Mouse (Mus musculus): ENCODE measurements around the gene Per3. TPM values are rescaled to one million over a fixed set of nuclear protein-coding genes. Genes with fewer than 3 reads are reported as not detected.

Per3 gene
- polyA plus RNA-seq, 1 experiment: 15.5 TPM

DNA sequence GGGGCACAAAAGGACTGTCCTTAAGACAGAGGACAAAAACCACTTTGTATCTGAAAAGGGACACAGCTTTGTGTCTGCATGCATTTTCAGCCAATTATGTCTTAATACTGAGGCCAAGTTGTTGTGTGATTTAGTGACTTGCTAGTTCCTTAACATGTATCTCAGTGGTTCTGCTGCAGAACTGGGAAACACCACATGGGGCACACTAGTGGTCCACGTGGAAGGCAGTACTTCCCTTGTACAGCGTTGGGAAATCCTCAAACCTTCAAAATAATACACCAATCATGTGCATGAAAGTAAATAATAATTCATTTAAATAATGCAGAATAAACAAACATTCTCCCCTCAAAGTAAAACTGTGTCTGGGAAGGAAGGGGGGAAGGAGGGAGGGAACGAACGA is 24.3 kb upstream of the Per3 start:
- H3K4me3 ChIP-seq (ENCODE audit: insufficient read depth, low read length): no peak overlapping the region
- H3K27ac ChIP-seq (ENCODE audit: insufficient read depth, low read depth, low read length): no peak overlapping the region
- H3K4me1 ChIP-seq (ENCODE audit: control insufficient read depth, insufficient read depth, low read length): peaks cover 24% of the 10 kb centered on the region
- TF ChIP-seq CTCF (IDR thresholded peaks at IDR 0.05; ENCODE audit: low read depth, low read length) (no peak), POLR2A (IDR thresholded peaks at IDR 0.05; ENCODE audit: borderline replicate concordance, low read depth, low read length) (no peak)

- no peak overlapping the region for H3K27ac ChIP-seq (ENCODE audit: insufficient read depth, low read depth, low read length)
- H3K4me1 ChIP-seq (ENCODE audit: control insufficient read depth, insufficient read depth, low read length): peaks cover 8% of the 10 kb centered on the region; the same call in 1 of the 2 replicates
- H3K4me3 ChIP-seq (ENCODE audit: insufficient read depth, low read length): no peak overlapping the region
- TF ChIP-seq POLR2A (IDR thresholded peaks at IDR 0.05; ENCODE audit: borderline replicate concordance, low read depth, low read length) (no peak), CTCF (IDR thresholded peaks at IDR 0.05; ENCODE audit: low read depth, low read length) (no peak)
Observed at GRCm38 (mm10) chr4:151059566-151059965, 15.1 kb upstream of the Per3 start.

GRCm38 (mm10) chr4:151058634-151059033 is 14.2 kb upstream of the Per3 start:
- Histone ChIP-seq H3K27ac (ENCODE audit: insufficient read depth, low read depth, low read length) (peak overlapping the region; percentile 74), H3K4me3 (ENCODE audit: insufficient read depth, low read length) (peak overlapping the region; percentile 73), H3K4me1 (ENCODE audit: control insufficient read depth, insufficient read depth, low read length) (peaks cover 8% of the 10 kb centered on the region)
- no peak for TF ChIP-seq CTCF (IDR thresholded peaks at IDR 0.05; ENCODE audit: low read depth, low read length)
- no peak for TF ChIP-seq POLR2A (IDR thresholded peaks at IDR 0.05; ENCODE audit: borderline replicate concordance, low read depth, low read length)

- H3K27ac ChIP-seq (ENCODE audit: insufficient read depth, low read depth, low read length): peak within 1 kb of the TSS; percentile 74
- TF ChIP-seq CTCF (IDR thresholded peaks at IDR 0.05; ENCODE audit: low read depth, low read length) (no peak), POLR2A (IDR thresholded peaks at IDR 0.05; ENCODE audit: borderline replicate concordance, low read depth, low read length) (no peak)
- H3K4me1 ChIP-seq (ENCODE audit: control insufficient read depth, insufficient read depth, low read length): peaks cover 8% of the 10 kb centered on the region
- peak within 1 kb of the TSS; percentile 73 for H3K4me3 ChIP-seq (ENCODE audit: insufficient read depth, low read length)
Observed at GRCm38 (mm10) chr4:151057347-151058321, 13.2 kb upstream of the Per3 start, which contains the start of gene Vamp3. Gene Vamp3, minus strand, starts transcription at chr4:151057963.

- no peak overlapping the region for H3K4me3 ChIP-seq (ENCODE audit: insufficient read depth, low read length)
- H3K27ac ChIP-seq (ENCODE audit: insufficient read depth, low read depth, low read length): no peak overlapping the region; the same call in 1 of the 2 replicates
- peaks cover 18% of the 10 kb centered on the region for H3K4me1 ChIP-seq (ENCODE audit: control insufficient read depth, insufficient read depth, low read length)
- TF ChIP-seq CTCF (IDR thresholded peaks at IDR 0.05; ENCODE audit: low read depth, low read length): no peak
- TF ChIP-seq POLR2A (IDR thresholded peaks at IDR 0.05; ENCODE audit: borderline replicate concordance, low read depth, low read length): no peak
Observed at GRCm38 (mm10) chr4:151051162-151051561, 6.7 kb upstream of the Per3 start.

DNA sequence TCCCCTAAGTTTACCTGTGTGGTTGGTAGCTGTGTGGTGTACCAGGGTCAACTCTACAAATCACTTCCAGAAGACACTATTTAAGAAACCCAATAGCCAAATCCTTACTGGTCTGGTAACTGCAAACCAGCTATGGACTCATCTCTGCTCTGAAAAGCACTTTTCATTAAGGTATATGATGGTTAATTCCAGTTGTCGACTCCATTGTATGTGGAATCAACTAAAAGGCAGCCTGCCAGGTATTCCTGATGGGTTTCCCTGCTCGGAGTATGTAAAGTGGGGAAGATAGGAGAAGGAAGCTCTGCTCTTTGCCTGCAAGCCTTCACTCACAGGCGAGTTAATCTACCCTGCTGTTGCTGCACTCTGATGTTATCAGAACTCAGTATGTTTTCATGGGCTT is 2.1 kb upstream of the Per3 start:
- Histone ChIP-seq H3K4me1 (ENCODE audit: control insufficient read depth, insufficient read depth, low read length) (peaks cover 25% of the 10 kb centered on the region), H3K27ac (ENCODE audit: insufficient read depth, low read depth, low read length) (no peak overlapping the region), H3K4me3 (ENCODE audit: insufficient read depth, low read length) (no peak overlapping the region)
- no peak for TF ChIP-seq POLR2A (IDR thresholded peaks at IDR 0.05; ENCODE audit: borderline replicate concordance, low read depth, low read length)
- no peak for TF ChIP-seq CTCF (IDR thresholded peaks at IDR 0.05; ENCODE audit: low read depth, low read length)

- Histone ChIP-seq H3K4me3 (ENCODE audit: insufficient read depth, low read length) (peak overlapping the region; percentile 54), H3K4me1 (ENCODE audit: control insufficient read depth, insufficient read depth, low read length) (peaks cover 17% of the 10 kb centered on the region), H3K27ac (ENCODE audit: insufficient read depth, low read depth, low read length) (no peak overlapping the region)
- TF ChIP-seq CTCF (IDR thresholded peaks at IDR 0.05; ENCODE audit: low read depth, low read length) (no peak), POLR2A (IDR thresholded peaks at IDR 0.05; ENCODE audit: borderline replicate concordance, low read depth, low read length) (no peak)
Observed at GRCm38 (mm10) chr4:151044944-151045570, 592 bp upstream of the Per3 start.

- H3K4me1 ChIP-seq (ENCODE audit: control insufficient read depth, insufficient read depth, low read length): peaks cover 17% of the 10 kb centered on the region
- TF ChIP-seq POLR2A (IDR thresholded peaks at IDR 0.05; ENCODE audit: borderline replicate concordance, low read depth, low read length) (no peak), CTCF (IDR thresholded peaks at IDR 0.05; ENCODE audit: low read depth, low read length) (no peak)
- H3K4me3 ChIP-seq (ENCODE audit: insufficient read depth, low read length): peak overlapping the region; percentile 86
- no peak overlapping the region for H3K27ac ChIP-seq (ENCODE audit: insufficient read depth, low read depth, low read length)
Observed at GRCm38 (mm10) chr4:151043281-151043680, 1.2 kb downstream of the Per3 start.

DNA sequence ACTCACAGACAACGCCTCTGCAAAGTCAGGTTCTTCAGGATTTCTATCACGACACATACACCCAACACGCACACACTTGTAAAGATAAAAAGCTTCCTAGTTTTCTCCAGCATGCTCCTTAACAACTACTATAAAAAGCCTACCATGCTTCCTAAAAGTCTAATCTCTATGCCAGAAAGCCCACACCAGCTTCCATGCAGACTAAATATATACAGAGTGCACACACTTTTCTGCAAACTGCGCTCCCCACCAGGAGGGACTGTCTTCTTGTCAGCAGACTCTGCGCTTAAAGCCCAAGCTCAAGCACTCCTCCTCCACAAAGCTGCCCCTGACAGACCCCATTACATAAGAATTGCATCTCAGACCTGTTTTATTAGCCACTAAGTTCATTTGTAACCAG is 3.0 kb downstream of the Per3 start:
- no peak for TF ChIP-seq POLR2A (IDR thresholded peaks at IDR 0.05; ENCODE audit: borderline replicate concordance, low read depth, low read length)
- TF ChIP-seq CTCF (IDR thresholded peaks at IDR 0.05; ENCODE audit: low read depth, low read length): no peak
- Histone ChIP-seq H3K27ac (ENCODE audit: insufficient read depth, low read depth, low read length) (no peak overlapping the region), H3K4me3 (ENCODE audit: insufficient read depth, low read length) (no peak overlapping the region), H3K4me1 (ENCODE audit: control insufficient read depth, insufficient read depth, low read length) (peaks cover 10% of the 10 kb centered on the region)

DNA sequence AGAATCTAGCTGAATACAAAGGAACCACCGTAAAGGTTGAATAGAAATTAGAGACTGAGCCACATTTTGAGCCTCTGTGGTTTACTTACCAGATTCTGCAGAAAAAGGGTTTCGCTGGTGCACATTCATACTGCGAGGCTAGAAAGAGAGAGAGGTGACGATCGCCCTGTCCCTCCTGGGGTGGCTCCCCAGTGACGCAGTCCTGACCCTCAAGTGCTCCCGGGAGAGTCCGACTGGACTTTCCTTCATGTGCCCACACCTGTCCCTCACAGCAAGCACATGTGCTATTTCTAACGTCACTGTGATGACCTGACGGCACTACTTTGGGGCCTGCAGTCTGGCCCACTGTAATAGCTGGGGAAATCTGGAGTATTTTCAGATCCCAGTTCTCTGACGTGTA is 6.7 kb downstream of the Per3 start:
- H3K4me1 ChIP-seq (ENCODE audit: control insufficient read depth, insufficient read depth, low read length): no peaks in the 10 kb centered on the region
- H3K27ac ChIP-seq (ENCODE audit: insufficient read depth, low read depth, low read length): no peak overlapping the region
- TF ChIP-seq CTCF (IDR thresholded peaks at IDR 0.05; ENCODE audit: low read depth, low read length) (no peak), POLR2A (IDR thresholded peaks at IDR 0.05; ENCODE audit: borderline replicate concordance, low read depth, low read length) (no peak)

More for the DNA sequence above, 6.7 kb downstream of the Per3 start:
- no peak overlapping the region for H3K4me3 ChIP-seq (ENCODE audit: insufficient read depth, low read length)

All from bone marrow macrophage, adult 2 months (primary cell).